Mouse (Mus musculus) thymus, postnatal 25 days (tissue): ENCODE results near the gene Myoz2.

Source experiments
- DNase-seq: peaks from one replicate; pipeline ENCODE4 v3.0.0; 2022

Gene Myoz2

GRCm38 (mm10) chr3:123034752-123035151 lies at the start of gene Myoz2:
TSS of gene Myoz2 (minus strand) at chr3:123035015.
- no peak for DNase-seq

GRCm38 (mm10) chr3:123081665-123082064 lies 46.9 kb upstream of the Myoz2 start:
- DNase-seq = no peak

- DNase-seq = no peak
These were observed 46.1 kb upstream of the Myoz2 start for GRCm38 (mm10) chr3:123080943-123081342.

- no peak for DNase-seq
These were observed 45.4 kb upstream of the Myoz2 start for GRCm38 (mm10) chr3:123080017-123080725.

- no peak for DNase-seq
These were observed 40.9 kb upstream of the Myoz2 start for GRCm38 (mm10) chr3:123075759-123076158.

DNA sequence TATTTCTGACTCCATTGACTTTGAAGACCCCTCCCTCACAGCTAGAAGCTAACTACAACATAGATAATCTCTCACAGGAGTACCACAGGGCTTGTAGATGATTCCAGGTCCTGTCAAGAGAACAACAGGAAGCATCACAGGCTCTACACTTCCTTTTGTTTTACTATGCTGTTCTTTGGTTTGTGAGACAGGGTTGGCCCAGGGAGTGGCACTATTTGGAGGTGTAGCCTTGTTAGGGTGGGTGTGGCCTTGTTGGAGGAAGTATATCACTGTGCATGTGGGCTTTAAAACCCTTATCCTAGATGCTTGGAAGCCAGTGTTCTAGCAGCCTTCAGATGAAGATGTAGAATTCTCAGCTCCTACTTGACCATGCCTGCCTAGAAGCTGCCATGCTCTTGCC lies 40.2 kb upstream of the Myoz2 start:
- no peak for DNase-seq

- no peak for DNase-seq
These were observed 38.5 kb upstream of the Myoz2 start for GRCm38 (mm10) chr3:123073351-123073750.

DNA sequence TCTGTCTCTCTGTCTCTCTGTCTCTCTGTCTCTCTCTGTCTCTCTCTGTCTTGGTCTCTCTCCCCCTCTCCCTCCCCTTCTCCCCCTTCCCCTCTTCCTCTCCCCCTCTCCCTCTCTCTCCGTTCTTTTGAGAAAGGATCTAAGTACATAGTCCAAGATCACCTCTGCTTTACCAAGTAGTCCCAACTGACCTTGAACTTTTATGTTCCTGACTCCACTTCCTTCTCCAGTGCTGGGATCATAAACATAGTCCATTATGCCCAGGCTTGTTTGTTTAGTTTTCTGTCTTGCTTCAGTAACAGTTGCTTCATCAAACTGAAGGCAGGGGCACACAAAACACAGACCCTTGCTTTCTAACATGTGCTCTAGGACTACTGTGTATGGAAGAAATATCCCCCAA lies 37.7 kb upstream of the Myoz2 start:
- no peak for DNase-seq

DNA sequence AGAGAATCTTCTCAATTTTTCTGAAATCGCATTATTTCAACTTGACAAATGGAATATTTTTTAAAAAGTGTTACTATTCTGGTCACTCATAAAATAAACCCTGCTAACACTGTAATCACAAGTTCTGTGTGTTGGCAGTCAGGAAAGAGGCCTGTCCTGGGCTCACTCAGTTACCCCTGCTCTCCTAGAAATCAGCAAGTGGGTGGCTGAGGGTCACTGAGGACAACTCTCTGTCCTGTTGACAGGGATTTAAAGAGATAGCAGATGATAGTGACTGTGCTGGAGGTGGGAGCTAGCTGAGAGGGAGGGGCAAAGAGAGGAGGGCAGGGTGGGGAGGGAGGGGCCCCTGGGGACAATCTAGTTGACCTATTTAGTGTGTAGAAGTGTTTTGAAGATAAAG lies 36.2 kb upstream of the Myoz2 start:
- no peak for DNase-seq

GRCm38 (mm10) chr3:123066836-123067235 lies 32.0 kb upstream of the Myoz2 start:
- DNase-seq = no peak

DNA sequence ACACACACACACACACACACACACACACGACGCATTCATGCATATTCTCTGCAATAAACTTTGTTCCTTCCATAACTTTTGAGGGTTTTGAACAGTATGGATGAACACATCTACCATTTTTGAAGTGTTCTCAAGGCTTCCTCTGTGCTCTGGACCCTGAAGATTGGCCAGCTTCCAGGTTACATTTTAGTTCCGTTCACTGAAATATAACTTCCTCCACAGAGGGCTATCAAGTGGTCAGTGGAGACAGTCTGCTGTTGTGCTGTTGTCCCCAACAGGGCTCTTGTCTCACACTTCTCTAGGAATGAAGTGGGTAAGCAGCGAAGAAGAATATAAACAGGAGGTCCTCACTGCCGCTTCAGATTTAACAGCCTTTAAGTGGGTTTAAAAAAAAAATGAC lies 30.7 kb upstream of the Myoz2 start:
- DNase-seq = no peak

DNA sequence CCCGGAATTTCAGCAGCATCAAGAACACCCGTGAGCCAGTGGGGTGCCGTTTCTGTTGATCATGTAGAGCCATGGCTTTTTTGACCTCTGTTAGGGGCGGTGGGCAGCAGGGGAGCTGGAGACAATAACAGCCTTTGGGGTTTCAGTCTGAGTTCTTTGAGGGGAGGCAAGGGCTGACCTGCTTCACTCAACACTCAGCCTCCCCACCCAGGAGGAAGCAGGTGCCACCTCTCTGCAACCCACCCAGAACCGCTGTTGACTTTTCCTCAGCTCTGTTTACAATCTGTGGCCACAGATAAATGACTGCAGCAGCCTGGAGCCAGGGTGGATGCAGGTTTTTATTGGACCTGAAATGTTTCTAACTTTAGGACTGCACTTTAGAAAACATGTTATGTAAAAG lies 29.4 kb upstream of the Myoz2 start:
- DNase-seq = no peak

- DNase-seq = no peak
These were observed 27.1 kb upstream of the Myoz2 start for GRCm38 (mm10) chr3:123061931-123062330.

DNA sequence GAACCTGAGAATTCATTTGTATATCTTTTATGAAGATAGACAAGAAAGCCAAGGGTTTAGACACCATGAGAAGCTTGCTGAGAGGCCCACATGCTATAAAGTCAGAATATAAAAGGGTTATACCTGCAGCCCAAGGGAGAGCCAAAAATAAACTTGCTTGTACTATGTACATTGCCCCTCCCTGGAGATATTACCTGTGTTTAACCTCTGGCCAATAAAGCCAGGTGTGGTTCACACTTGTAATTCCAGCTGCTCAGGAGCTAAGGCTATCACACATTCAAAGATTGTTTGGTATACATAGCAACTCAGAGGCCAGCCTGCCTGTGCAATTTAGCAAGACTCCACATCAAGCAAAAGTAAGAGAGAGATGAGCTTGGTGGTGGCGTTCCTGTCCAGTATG lies 24.0 kb upstream of the Myoz2 start:
- no peak for DNase-seq

GRCm38 (mm10) chr3:123054178-123054577 lies 19.4 kb upstream of the Myoz2 start:
- DNase-seq = no peak

DNA sequence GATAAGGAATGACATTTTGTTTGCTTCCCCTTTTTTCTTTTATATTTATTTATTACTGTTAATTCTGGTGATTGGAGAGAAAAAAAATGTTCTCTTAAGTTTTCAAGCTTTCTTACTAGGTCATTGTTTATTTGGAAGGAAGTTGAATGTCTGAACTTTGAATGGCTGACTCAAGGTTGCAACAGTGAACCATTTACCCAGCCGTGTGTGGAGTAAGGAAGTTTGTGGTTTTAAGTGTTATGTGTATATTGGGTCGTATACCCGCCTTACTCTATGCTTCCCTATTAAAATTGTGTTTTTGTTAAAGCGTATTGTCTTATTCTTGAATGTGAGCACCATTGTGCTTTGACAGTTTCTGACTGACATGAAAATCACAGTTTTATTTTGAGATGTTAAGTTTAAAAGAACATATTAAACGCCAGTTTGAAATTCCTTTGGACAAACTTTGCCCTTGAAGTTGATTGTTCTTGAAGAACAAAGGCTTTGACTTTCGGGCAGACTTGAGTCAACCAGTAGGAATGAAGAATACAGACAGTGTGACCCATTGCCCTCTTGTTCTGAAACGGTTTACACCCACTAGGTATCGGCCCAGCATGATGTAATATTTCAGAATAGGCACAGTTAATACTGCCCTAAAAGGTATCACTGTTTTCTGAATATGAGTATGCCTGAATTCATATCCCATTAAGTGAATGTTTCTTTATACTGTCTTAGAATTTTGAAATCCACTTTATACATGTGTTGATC lies 18.6 kb upstream of the Myoz2 start:
- no peak for DNase-seq

DNA sequence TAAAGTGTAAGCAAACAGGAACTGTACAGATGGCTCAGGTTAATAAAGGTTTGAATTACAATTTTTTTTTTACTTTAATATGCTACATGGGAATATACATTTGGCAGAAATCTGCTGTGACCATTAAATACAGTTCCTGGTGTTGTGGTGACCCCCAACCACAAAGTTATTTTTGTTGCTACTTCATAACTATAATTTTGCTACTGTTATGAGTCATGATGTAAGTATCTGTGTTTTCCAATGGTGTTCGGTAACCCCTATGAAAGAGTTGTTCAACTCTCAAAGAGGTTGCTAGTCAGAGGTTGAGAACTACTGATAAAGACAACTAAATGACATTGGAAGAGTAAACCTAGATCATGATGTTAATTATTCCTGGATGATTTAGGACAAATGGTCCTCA lies 7.5 kb upstream of the Myoz2 start:
- DNase-seq = no peak

GRCm38 (mm10) chr3:123033804-123034203 lies 1.0 kb downstream of the Myoz2 start:
- no peak for DNase-seq

DNA sequence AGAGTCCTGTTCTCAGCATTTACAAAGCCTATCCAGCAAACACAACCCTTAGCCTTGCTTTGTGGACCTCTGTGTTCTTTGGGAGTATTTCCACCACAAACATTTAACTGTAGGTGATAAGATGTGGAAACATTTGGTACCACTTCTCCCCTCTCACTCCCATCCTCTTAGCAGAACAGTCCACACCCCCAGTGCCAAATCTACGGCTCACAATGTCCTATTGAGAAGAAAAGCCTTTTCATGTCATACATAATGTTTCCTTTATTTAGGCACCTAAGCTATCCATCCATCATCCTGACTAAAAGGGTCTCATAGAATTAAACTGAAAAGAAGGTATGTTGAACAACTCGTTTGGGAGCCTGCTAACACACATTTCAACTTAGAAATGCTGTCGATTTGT lies 9.2 kb downstream of the Myoz2 start:
- DNase-seq = no peak

DNA sequence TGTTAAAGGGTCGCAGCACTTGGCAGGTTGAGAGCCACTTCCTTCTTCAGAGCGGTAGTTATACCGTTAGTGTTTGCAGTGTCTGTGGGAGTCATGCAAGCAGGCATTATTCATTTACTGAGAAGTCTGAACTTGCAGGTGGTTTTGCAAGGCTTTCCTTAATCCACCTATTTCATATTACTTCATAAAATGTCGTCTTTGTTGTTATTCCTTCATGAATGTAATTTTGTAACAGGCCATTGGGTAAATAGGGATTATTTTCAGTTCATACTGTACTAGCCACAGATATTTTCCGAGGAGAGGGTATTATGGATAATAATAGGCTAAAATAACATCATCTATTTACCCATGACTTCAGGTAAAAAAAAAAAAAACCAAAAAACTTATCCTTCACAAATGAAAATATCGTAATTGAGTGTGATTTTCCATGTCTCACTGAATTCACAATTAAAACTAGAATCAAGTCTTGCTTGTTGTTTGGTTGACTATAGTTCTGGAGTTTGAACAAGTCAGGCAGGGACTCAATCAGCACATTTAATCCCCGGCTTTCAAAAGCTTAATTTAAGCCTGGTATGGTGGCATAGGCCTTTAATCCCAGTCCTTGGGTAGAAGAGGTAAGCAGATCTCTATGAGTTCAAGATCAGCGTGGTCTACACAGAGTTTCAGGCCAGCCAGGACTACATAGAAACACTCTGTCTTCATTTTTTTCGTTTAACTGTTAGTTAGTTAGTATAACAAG lies 10.2 kb downstream of the Myoz2 start:
- no peak for DNase-seq

DNA sequence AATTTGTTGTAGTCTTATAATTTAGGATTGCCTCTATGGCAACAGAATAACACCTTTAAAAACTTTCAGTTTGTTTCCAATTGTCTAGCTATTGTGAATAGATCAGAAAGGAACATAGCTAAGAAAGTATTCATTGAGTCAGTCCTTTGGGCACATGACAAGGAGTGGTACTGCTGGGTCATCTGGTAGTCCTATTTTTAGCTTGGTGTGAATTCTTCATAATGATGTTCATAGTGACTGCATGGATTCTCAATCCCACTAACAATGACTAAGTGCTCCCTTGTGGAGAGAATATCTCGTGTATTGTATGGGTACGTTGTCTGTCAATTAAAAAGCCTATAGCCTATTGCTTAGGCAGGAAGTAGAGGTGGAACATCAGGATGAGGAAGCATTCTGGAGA lies 16.0 kb downstream of the Myoz2 start:
- no peak for DNase-seq

DNA sequence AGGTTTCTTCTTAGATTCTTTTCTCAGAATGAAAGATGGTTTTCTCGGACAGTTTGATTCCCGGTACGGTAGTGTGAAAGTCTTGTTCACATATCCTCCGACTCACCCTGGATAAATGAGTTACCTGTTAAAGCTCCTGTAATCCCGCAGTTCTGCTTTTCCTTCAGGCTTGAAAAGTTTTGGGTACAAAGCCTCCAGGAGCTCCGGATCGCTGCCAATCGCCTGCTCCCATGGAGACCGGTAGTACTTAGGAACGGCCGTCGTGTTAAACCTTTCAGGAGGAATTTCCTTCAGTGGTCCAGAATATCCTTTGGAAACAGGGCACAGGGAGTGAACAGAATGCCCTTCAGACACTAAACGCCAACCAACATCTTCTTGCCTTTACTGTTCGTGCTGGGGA lies 21.3 kb downstream of the Myoz2 start:
- no peak for DNase-seq

GRCm38 (mm10) chr3:123009417-123009816 lies 25.4 kb downstream of the Myoz2 start:
- DNase-seq = no peak

DNA sequence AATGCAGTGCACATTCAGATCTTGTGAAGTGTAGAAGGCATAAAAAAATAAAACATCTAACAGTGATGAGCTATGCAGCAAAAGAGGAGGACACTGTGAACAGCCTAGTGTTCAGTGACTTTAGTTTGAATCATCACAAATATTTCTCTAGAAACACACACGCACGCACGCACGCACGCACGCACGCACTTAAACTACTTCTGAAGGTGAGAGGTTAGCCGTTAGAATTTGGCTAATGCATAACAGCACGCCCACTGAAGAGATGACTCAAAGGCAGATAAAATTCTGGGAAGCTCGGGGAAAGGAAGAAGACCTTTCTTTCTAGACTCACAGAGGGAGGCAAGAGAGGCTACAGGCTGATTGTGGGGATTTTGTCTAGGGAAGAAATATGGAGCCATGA lies 27.4 kb downstream of the Myoz2 start:
- no peak for DNase-seq
